ENCODE assay signal across 26 mouse cellular contexts in the genomic region with DNA sequence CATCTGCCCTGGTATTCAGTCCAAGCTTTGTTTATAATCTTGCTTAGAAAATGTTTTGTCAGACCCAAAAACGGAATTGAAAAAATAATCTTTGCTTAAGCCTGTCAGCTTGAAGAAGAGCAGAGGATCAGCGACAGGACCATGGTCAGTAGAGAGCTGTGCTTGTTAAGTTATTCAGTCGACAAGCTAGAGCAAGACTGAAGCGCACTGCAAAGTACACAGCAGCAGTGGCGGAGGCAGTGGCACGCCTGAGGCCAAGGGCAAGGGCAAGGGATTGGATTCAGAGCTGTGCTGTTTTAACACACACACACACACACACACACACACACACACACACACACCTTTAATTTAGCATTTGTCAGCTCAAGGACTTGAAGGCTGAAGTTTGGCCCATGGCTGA.
"Had no signal": no experiment of that assay in that cellular context is flagged by ENCODE, and none has a peak within 500 bp of the region (broad histone marks: within the 10 kb centered on the region; RNA-seq: fewer than 3 reads in every experiment).

No protein-coding gene starts in this region.

- H3K4me3 ChIP-seq: heart, embryonic 10.5 days; heart, embryonic 13.5 days; heart, embryonic 15.5 days; hindbrain, embryonic 13.5 days; hindbrain, embryonic 15.5 days; kidney, embryonic 15.5 days; limb, embryonic 13.5 days; limb, embryonic 15.5 days; liver, embryonic 12.5 days had no signal

- H3K9ac ChIP-seq: heart, embryonic 13.5 days; heart, embryonic 15.5 days; hindbrain, embryonic 13.5 days; hindbrain, embryonic 15.5 days; kidney, embryonic 15.5 days; limb, embryonic 13.5 days; limb, embryonic 15.5 days; liver, embryonic 12.5 days; liver, embryonic 14.5 days had no signal

- H3K27ac ChIP-seq: heart, embryonic 10.5 days; heart, embryonic 13.5 days; heart, embryonic 15.5 days; hindbrain, embryonic 13.5 days; hindbrain, embryonic 15.5 days; hindbrain, postnatal 0 days; kidney, embryonic 15.5 days; kidney, postnatal 0 days; limb, embryonic 13.5 days; limb, embryonic 15.5 days; liver, embryonic 12.5 days; liver, embryonic 14.5 days had no signal

- H3K9me3 ChIP-seq: heart, embryonic 10.5 days; heart, embryonic 13.5 days; heart, embryonic 15.5 days; hindbrain, embryonic 13.5 days; hindbrain, embryonic 15.5 days; kidney, embryonic 15.5 days; limb, embryonic 13.5 days; limb, embryonic 15.5 days; liver, embryonic 12.5 days had no signal

- H3K27me3 ChIP-seq: heart, embryonic 13.5 days; heart, embryonic 15.5 days; hindbrain, embryonic 13.5 days; hindbrain, embryonic 15.5 days; kidney, embryonic 15.5 days; limb, embryonic 13.5 days; limb, embryonic 15.5 days; liver, embryonic 12.5 days had no signal

- DNase-seq: gastrocnemius, postnatal 14 days; gastrocnemius, postnatal 36 days; heart, adult 18-20 months; heart, postnatal 14 days; heart, postnatal 36 days; kidney, adult 11 months; kidney, adult 2 months; kidney, adult 9 months; kidney, postnatal 14 days; kidney, postnatal 36 days; layer of hippocampus, adult 9-11 months; layer of hippocampus, postnatal 36 days; left cerebral cortex, postnatal 4 days had no signal

- H3K4me1 ChIP-seq: heart, embryonic 13.5 days; hindbrain, embryonic 13.5 days; hindbrain, embryonic 15.5 days; kidney, embryonic 15.5 days; limb, embryonic 15.5 days; liver, embryonic 12.5 days had no signal

- ATAC-seq: hindbrain, postnatal 0 days; intestine, embryonic 16.5 days; liver, embryonic 12.5 days had no signal

- H3K36me3 ChIP-seq: heart, embryonic 10.5 days; heart, embryonic 13.5 days; heart, embryonic 15.5 days; hindbrain, embryonic 13.5 days; hindbrain, embryonic 15.5 days; kidney, embryonic 15.5 days; limb, embryonic 13.5 days; limb, embryonic 15.5 days; liver, embryonic 12.5 days had no signal

- H3K4me2 ChIP-seq: heart, embryonic 13.5 days; heart, embryonic 15.5 days; hindbrain, embryonic 13.5 days; hindbrain, embryonic 15.5 days; kidney, embryonic 15.5 days; limb, embryonic 13.5 days; limb, embryonic 15.5 days; liver, embryonic 12.5 days had no signal
